Mouse (Mus musculus): ENCODE results near the gene Kcnip2.

DNA sequence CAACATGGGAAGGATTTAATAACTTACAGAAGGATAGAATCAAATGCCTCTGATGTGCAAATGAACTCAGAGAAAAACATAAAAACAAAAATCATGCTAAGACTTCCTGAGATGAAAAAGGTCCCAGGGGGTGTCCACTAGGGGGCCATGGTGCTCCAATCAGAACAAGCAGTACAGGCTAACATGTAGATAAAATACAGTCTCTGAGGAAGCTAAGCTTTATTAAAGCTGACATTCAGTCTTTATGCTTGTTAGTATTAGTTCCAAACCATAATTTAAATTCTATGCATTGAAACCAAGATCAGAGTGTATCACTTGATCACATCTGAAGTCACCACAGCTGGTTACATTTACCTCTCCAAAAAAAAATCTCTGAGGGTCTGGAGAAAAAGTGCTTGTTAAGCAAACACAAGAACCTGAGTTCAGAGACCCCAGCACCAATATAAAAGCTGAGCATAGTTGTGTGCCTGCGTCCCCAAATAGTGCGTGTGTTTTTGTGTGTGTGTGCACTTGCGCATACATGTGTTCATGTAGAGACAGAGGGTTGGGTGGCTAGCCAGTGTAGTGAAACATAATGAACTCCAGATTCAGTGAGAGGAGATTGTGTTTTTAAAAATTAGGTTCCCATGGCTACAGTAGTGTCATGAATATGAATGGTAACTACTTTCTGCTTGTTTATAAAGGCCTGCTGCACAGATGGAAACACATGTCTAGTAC is 31.3 kb upstream of the Kcnip2 start:
- no peak for TF ChIP-seq USF1 (IDR thresholded peaks at IDR 0.05; ENCODE audit: low read depth)
- no peak for TF ChIP-seq CTCF (IDR thresholded peaks at IDR 0.05; ENCODE audit: control insufficient read depth, insufficient read depth, insufficient read length)
- no peak for TF ChIP-seq MAX (IDR thresholded peaks at IDR 0.05)

Measured in C2C12 (cell line).